Mouse (Mus musculus): Measurements from ENCODE around the gene Arhgap15.

DNA sequence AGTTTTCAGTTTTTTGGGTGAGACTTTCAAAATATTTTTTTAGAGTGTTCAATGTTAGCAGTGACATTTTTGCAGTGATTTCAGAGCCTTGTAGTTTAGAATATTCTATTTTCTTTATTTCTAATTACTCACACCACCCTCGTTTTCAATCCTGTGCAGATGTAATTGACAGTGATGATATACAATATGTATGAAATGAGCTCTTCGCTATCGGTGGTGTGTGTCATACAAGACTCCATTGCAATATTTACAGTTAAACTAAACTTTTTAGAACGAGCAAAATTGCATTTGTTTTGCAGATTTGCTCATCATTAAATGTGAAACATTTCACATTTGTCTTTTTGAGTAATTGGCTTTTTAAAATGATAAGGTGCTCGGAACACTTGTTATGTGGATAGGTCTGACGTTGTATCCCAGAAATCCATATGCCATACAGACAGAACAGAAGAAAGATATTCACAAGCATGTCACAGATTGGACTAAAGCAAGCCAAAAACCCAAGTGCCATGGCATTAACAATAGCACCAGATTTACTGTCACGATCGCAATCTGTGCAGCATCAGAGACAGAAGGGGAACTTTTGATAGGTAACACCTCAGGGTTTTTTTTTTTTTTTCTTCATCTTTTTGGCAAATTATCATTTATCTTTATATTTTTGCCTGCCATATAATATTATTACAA is 280.6 kb downstream of the Arhgap15 start:
- TF ChIP-seq GATA2 (IDR thresholded peaks at IDR 0.05; ENCODE audit: borderline replicate concordance, low read depth, low read length) (no peak), CTCF (IDR thresholded peaks at IDR 0.05; ENCODE audit: low read depth, low read length) (no peak)

Data from G1E (cell line).